Mouse (Mus musculus): ENCODE measurements at regions not wholly inside any gene's neighbourhood (a gene's known extent, or its start where the extent isn't known, plus 50 kb on each side); places are given as distances from the start of the nearest gene placed in this dataset.

GRCm38 (mm10) chr9:101807249-101807648 lies 54.4 kb upstream of the 9630041A04Rik start:
- DNase-seq (ENCODE audit: low read depth, low spot score), result peak; percentile 74

GRCm38 (mm10) chr9:101796718-101797117 lies 64.9 kb upstream of the 9630041A04Rik start:
- DNase-seq (ENCODE audit: low read depth, low spot score), result no peak

GRCm38 (mm10) chr9:101796063-101796462 lies 65.6 kb upstream of the 9630041A04Rik start:
- DNase-seq (ENCODE audit: low read depth, low spot score), result peak; percentile 56

GRCm38 (mm10) chr9:101795436-101795835 lies 66.2 kb upstream of the 9630041A04Rik start:
- peak; percentile 27 for DNase-seq (ENCODE audit: low read depth, low spot score)

- DNase-seq (ENCODE audit: low read depth, low spot score), result peak; percentile 16
These were observed 70.7 kb upstream of the 9630041A04Rik start for GRCm38 (mm10) chr9:101790936-101791335.

GRCm38 (mm10) chr9:101740949-101741605 lies 120.6 kb upstream of the 9630041A04Rik start:
- no peak for DNase-seq (ENCODE audit: low read depth, low spot score)

- peak; percentile 40 for DNase-seq (ENCODE audit: low read depth, low spot score)
These were observed 122.3 kb upstream of the 9630041A04Rik start for GRCm38 (mm10) chr9:101739322-101739721.

GRCm38 (mm10) chr9:101734271-101734670 lies 127.4 kb upstream of the 9630041A04Rik start:
- no peak for DNase-seq (ENCODE audit: low read depth, low spot score)

GRCm38 (mm10) chr9:101733611-101734225 lies 127.9 kb upstream of the 9630041A04Rik start:
- no peak for DNase-seq (ENCODE audit: low read depth, low spot score)

GRCm38 (mm10) chr9:101730136-101730535 lies 131.5 kb upstream of the 9630041A04Rik start:
- no peak for DNase-seq (ENCODE audit: low read depth, low spot score)

GRCm38 (mm10) chr9:101717911-101718310 lies 143.7 kb upstream of the 9630041A04Rik start:
- DNase-seq (ENCODE audit: low read depth, low spot score), result peak; percentile 52

GRCm38 (mm10) chr9:101716326-101716725 lies 145.3 kb upstream of the 9630041A04Rik start:
- no peak for DNase-seq (ENCODE audit: low read depth, low spot score)

GRCm38 (mm10) chr9:101714805-101715204 lies 146.8 kb upstream of the 9630041A04Rik start:
- DNase-seq (ENCODE audit: low read depth, low spot score), result no peak

- DNase-seq (ENCODE audit: low read depth, low spot score), result peak; percentile 86
These were observed 151.0 kb upstream of the 9630041A04Rik start for GRCm38 (mm10) chr9:101710611-101711071.

GRCm38 (mm10) chr9:101700368-101700767 lies 161.3 kb upstream of the 9630041A04Rik start:
- DNase-seq (ENCODE audit: low read depth, low spot score), result no peak

GRCm38 (mm10) chr9:101694054-101694453 lies 167.6 kb upstream of the 9630041A04Rik start:
- DNase-seq (ENCODE audit: low read depth, low spot score), result no peak

GRCm38 (mm10) chr9:101691336-101691735 lies 170.3 kb upstream of the 9630041A04Rik start:
- no peak for DNase-seq (ENCODE audit: low read depth, low spot score)

- peak; percentile 8 for DNase-seq (ENCODE audit: low read depth, low spot score)
These were observed 170.7 kb upstream of the 9630041A04Rik start for GRCm38 (mm10) chr9:101690916-101691315.

GRCm38 (mm10) chr9:101690402-101690861 lies 171.2 kb upstream of the 9630041A04Rik start:
- DNase-seq (ENCODE audit: low read depth, low spot score), result no peak

- DNase-seq (ENCODE audit: low read depth, low spot score), result peak; percentile 92
These were observed 171.9 kb upstream of the 9630041A04Rik start for GRCm38 (mm10) chr9:101689532-101690401.

- no peak for DNase-seq (ENCODE audit: low read depth, low spot score)
These were observed 174.4 kb upstream of the 9630041A04Rik start for GRCm38 (mm10) chr9:101687226-101687625.

- no peak for DNase-seq (ENCODE audit: low read depth, low spot score)
These were observed 184.1 kb upstream of the 9630041A04Rik start for GRCm38 (mm10) chr9:101677563-101677962.

Measured in brain, adult 2 months (tissue).